Mouse (Mus musculus) ovary, adult 18-20 months (tissue): ENCODE data around the gene Proca1.
A peak's percentile ranks its signal among the peaks of the same experiment; 100 is the strongest.

Experiments
- DNase-seq: peaks from one replicate; pipeline ENCODE4 v3.0.0; 2022; ENCODE audit warnings: low spot score, mixed read lengths

The Proca1 gene

GRCm38 (mm10) chr11:78231518-78231917, 38.3 kb downstream of the Proca1 start:
- DNase-seq, result no peak

DNA sequence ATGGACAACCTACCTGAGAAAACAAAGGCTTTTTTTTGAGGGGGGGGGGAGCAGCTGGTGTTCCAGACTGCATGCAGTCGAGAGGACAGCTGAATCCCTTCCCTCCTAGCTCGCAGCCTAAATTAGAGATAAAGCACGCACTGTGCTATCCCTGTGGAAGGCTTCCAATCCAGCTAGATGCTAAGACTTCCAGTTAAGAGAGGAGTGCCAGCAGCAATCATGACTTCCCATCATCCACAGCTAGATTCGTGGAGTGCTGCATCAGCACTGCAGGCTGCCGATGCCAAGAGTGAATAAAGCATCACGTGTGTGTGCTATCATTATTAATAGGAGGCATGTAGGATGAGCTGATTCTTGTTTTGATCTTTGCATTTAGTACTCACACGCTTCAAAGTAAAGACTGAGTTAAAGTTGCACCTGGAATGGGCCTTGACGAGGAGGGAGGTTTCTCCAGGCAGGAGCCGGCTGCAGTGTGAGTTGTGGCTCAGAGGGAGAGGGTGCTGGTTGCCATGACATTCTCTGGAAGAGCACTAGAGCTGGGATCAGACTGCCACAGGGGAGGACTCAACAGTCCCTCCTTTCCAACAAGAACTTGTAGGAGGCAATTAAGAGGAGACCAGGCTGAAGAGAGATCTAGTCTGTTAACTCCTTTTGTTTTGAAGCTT, 47.1 kb downstream of the Proca1 start:
- no peak for DNase-seq

DNA sequence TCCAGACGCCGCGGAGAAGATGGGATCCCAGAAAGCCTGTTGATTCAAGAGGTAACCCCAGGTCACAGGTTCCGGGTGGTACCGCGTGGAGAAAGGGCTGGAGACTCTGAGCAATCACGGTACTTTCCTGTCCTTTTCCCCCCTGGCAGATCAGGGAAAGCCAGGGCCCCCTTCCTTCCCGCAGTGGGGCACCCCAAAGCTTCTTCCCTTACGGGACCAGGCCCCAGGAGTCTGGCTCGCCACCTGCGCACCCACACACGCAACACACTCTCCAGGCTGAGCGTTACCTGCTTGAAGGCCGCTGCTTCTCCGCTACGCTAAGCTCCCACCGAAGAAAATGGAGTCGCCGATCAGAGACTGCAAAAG, 52.1 kb downstream of the Proca1 start:
- no peak for DNase-seq

DNA sequence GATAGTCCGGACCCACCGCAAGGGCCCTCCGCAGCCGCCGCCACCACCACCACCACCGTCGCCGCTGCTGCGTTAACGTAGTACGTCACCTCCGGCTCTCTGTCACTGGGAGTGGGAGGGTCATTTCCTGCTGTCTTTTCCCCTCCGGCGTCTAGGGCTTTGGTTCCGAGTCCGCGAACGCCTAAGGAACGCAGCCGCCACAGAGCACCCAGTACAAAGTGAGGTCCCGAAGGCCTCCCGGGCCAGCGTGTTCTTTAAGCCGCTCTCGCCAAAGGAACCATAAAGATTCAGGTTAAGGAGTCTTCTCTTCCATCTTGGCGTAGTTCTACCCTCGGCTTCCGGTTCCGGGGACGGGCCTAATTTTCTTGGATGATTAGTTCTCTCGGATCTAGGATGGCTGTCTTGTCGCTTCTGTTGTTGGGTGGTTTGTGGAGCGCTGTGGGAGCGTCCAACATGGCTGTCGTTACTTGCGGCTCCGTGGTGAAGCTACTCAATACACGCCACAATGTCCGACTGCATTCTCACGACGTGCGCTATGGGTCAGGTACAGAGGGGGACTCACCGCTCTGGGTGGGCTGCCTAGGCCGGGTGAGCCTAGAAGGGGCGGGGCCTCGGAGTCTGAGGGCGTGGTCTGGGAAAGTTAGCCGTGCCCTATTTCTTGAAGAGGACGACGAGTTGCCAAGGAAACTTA, 52.6 kb downstream of the Proca1 start, which contains the start of the genes Sdf2 and Supt6:
TSS of gene Sdf2 (plus strand) at position 120 of the 691 bp plus-strand sequence.
TSS of gene Supt6 (minus strand) at position 361 of the 691 bp plus-strand sequence.
- DNase-seq, result peak; percentile 74

DNA sequence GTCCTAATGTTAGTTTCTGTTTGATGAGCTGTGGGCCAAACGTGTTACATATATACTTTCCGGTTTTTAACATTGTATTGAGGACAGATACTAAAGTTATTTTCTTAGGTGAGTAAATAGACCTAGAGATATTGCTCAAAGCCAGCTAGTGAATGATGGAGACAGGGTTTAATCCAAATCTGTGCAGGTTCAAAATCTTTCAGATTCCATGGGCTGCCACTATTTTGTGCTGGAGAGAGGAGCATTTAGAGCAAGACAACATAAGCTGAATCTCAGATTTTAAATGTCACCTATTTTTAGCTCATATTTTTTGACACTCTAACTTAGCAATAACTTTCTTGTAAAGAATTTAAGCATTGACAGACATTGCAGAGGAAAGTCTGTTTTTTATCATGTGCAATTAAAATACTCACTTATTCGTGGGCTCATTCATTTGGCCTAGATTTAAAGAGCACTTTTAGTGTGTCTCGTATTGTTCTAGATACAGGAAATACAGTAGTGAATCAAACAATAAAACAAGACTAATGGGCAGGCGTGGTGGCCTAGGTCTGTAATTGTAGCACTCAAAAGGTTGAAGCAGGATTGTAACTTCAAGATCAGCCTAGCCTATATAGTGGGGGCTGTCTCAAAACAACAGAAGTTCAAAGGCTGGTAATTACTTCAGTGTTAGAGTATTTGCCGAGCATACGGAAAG, 53.3 kb downstream of the Proca1 start:
- no peak for DNase-seq

DNA sequence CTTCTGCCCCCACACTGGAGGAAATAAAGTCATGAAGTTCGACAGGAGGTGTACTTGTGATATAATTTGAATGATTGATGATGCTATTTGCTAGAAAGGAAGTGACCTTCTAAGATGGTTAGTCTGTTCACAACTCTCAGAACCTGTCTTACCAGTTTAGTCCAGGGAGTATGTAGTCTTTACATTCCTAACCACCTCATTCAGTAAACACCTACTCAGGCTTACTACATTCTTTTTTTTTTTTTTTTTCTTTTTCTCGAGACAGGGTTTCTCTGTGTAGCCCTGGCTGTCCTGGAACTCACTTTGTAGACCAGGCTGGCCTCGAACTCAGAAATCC, 53.8 kb downstream of the Proca1 start:
- no peak for DNase-seq

GRCm38 (mm10) chr11:78247727-78248140, 54.5 kb downstream of the Proca1 start:
- DNase-seq, result no peak
